Mouse (Mus musculus) left cerebral cortex, adult 11 months (tissue): ENCODE measurements around the gene Srp72.
"Not testable (repeated sequence)": the region's sequence is repeated elsewhere in the genome, so short reads cannot be mapped to it uniquely, and the experiment has no call there.

Experiments
- DNase-seq: peaks from one replicate; pipeline ENCODE4 v3.0.0; 2022; ENCODE audit warnings: low spot score

The Srp72 gene

DNA sequence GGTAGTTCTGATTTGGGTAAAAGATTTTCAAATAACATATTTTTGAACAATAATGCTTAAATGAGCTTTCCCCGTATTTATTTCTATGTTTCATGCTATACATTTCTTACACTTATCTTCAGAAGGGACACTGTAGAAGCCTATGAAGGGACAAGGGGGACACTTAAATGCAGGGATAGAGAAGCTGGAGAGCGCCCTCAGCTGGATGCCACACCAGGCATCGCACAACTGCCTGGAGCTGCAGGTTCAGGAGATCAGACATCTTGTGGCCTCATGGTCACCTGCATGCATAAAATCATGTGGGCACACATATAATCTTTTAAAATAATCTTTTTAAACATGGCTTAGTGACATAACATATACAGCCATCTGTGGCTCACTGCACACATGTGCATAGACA is 9.8 kb upstream of the Srp72 start:
- DNase-seq = no peak

- DNase-seq = no peak
These were observed 5.2 kb upstream of the Srp72 start for GRCm38 (mm10) chr5:76969250-76969649.

- DNase-seq = not testable (repeated sequence)
These were observed 3.4 kb upstream of the Srp72 start for GRCm38 (mm10) chr5:76971115-76971514.

DNA sequence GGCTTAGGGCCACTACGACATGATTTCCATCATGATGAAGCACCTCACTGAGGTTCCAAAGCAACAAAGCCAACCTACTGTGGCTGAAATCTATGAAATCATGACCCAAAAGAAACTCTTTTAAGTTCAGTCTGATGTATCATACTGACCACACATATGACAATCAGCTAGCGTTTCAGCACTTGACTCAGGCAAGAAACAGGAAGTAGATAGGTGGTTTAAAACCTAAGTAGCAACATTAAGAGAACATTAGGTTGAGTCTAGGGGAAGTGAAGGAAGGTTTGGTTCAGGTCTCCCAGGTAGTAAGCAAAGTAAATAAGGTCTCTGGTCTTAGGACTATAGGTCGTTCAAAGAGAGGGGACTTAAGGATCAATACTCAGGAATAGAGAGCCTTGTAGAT is 995 bp upstream of the Srp72 start:
- DNase-seq = no peak

DNA sequence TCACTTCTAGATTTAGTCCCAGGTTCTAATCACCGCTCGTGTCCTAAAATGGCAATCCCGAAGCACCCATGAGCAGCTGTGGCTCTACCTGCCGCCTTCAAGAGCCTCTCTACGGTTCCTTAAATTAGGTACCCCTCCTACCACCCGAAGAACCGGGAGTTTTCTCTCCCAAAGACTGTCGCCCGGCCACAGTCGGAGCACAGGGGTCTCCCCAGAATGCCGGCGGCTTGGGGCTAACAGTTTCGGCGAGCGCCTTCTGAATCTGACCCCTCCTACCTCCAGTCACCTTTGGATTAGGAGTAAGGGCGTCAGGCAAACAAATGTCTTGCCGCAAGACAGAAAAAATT is 303 bp upstream of the Srp72 start:
- DNase-seq = no peak

DNA sequence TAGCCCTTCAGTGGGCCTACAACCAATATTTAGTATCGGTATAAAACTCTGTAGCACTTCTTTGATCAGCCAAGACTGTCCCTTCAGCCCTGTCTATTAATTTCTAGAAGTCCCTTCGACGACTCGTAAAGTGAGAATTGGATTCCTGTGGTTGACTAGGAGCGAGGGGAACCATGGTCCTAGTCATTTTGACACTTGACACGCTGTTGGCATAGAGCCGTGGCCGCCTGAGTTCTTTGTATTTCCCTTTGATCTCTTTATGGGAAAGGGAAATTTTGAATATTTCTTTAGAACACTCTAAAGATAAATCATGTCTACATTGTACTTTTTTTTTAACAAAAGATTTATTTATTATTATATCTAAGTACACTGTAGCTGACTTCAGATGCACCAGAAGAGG is 1.3 kb downstream of the Srp72 start:
- DNase-seq = no peak

GRCm38 (mm10) chr5:76984015-76984414 is 9.5 kb downstream of the Srp72 start:
- DNase-seq = no peak

DNA sequence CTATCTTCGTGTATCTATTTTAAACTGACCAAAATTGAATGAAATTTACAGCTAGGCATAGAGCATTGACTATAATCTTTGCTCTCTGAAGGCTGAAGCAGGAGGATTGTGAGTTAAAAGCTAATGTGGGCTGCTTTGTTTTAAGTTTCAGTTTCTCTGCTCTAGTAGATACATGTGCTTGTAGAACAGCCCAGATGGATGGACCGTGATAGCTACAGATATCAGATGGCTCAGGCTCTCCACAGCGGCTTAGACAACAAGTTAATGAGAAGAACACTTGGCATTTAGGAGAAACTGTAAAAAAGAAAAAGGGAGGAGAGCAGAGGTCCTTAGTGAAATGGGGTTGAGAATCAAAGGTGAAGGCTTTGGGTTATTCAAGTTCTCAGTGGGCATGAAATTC is 16.3 kb downstream of the Srp72 start:
- DNase-seq = no peak

DNA sequence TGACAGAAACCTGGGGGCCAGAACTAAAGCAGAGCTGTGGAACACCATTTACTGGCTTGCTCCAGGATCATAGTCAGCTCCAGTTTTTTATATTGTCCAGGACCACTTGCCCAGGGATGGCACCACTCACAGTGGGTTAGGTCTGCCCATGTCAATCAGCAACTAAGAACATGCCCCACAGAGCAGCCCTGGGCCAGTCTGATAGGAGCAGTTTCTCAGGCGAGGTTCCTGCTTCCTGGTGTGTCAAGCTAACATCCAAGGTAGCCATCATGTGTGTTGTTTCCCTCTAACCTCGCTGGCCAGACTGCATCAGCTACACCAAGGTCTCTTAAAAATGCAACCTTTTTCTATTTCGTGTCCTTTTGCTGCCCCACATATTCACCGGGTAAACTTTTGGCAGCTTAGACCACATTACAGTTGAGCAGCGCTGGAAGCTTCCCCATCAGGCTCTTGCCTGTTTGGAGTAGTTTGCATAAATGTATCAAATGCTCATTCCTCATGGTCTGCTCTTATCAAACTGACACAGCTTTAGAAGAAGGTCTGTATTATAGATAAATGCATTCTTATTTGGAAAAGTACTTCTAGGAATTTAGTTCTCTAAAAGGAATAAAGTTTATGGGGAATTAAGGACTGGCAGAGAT is 18.8 kb downstream of the Srp72 start:
- no peak for DNase-seq

DNA sequence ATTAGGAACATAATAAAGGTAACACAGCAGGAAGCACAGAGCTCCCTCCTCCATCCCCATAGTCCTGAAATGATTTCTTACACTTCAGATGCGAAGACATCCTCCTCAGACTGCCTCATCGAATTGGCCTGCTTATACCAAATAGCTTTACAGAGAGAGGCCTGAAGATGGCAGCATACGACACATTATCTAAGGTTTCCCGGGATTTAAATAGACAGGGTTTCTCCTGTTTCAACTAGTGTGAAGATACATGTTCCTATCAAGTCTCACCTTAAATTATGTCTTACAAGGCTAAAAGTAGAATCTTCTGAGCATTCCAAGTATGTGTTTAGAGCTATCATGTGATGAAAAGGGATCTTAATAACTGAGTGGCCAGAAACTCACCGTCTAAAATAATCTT is 23.9 kb downstream of the Srp72 start:
- DNase-seq = peak; percentile 10

GRCm38 (mm10) chr5:77001192-77001591 is 26.7 kb downstream of the Srp72 start:
- DNase-seq = no peak

DNA sequence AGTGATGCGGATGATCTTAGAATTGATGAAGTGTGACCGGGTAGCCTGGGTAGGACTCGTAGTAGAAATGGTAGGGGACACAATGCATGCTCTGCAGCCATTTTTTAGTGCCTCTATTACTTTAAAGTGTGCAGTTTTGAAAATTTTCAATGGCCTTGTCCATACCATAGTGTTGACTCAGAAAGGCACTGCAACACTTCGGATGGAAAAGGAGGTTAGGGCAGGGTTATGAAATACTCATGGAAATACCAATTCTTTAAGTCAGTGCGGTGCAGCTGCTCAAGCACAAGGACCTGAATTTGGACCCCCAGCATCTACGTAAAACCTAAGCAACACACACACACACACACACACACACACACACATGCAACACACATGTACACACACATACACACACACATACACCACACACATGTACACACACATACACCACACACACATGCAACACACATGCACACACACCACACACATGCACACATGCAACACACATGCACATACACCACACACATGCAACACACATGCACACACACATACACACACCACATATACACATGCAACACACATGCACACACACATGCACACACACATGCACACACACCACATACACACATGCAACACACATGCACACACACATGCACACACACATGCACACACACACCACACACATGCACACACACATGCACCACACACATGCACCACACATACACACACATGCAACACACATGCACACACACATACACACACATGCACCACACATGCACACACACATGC is 29.8 kb downstream of the Srp72 start, which contains the start of gene Arl9:
Gene Arl9, plus strand, starts transcription at position 5 of the 771 bp plus-strand sequence.
- DNase-seq = no peak

GRCm38 (mm10) chr5:77010352-77010751 is 35.9 kb downstream of the Srp72 start:
- no peak for DNase-seq

GRCm38 (mm10) chr5:77011082-77011481 is 36.6 kb downstream of the Srp72 start:
- no peak for DNase-seq

GRCm38 (mm10) chr5:77013171-77013570 is 38.7 kb downstream of the Srp72 start:
- DNase-seq = no peak

- DNase-seq = peak; percentile 29
These were observed 41.3 kb downstream of the Srp72 start, which contains the start of gene Thegl for GRCm38 (mm10) chr5:77015544-77016482. Gene Thegl, plus strand, starts transcription at chr5:77016023.

GRCm38 (mm10) chr5:77028034-77028433 is 53.6 kb downstream of the Srp72 start:
- no peak for DNase-seq

DNA sequence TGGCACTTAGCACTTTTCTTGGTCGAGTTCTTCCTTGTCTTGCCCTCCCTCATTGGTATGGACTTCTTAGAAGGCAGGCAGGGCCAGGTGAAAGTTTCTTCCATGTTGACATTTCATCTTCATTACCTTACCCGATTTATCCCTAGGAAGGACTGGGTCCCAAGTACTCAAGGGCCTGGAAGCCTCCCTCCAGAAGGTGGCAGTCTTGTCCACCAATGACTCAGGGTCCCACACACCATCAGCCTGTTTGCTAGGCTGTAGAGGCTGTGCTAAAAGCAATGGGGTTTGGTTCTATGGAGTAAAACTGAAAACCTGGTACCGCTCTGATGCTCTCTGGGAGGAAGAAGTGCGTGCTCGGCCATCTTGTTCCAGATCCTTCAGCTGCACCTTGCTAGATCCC is 55.3 kb downstream of the Srp72 start:
- DNase-seq = no peak

DNA sequence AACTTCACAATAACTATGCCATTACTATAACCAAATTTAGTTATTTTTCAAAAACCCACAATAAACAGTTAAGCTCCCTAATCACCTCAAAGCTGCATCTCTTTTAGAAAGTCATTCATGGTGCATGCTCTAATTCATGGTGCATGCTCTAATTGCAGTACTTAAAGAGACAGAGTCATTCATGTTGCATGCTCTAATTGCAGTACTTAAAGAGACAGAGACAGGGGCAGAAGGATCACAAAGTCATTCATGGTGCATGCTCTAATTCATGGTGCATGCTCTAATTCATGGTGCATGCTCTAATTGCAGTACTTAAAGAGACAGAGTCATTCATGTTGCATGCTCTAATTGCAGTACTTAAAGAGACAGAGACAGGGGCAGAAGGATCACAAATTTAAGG is 60.6 kb downstream of the Srp72 start:
- not testable (repeated sequence) for DNase-seq

DNA sequence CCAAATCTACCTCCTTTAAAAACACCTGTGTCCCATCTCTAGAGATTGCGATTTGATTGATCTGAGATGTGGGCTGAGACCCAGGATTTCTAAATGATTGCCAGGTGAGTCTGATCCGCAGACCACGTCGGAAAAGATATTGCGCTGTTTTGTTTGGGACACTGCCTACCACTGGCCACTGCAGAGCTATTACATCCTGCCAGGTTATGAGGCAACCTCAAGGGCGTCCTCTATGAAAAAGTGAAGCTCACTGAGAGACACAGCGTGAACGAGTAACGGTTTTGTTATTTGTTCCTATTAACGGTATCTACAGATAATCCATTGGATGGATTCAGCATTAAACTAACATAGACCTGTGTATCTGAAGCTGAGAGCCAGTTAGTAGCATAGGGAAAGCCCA is 64.0 kb downstream of the Srp72 start:
- DNase-seq = no peak

DNA sequence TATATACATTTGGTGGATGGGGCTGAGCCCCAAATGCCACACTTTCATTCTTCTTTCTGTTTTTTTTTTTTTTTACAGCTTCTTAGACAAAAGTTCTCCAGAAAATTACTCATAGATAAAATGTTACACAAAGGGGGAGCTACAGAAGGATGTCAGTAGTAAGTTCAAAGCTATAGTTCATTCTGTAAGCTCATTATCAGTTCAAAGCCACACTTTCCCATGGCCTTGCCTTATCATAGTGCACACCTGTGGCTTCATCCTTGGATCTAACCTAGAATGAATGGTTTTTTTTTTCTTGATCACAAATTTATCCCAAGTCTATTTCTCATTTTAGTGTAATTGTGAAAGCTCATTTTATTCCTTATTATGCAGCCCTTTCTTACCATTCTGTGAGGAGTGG is 64.9 kb downstream of the Srp72 start:
- DNase-seq = no peak

DNA sequence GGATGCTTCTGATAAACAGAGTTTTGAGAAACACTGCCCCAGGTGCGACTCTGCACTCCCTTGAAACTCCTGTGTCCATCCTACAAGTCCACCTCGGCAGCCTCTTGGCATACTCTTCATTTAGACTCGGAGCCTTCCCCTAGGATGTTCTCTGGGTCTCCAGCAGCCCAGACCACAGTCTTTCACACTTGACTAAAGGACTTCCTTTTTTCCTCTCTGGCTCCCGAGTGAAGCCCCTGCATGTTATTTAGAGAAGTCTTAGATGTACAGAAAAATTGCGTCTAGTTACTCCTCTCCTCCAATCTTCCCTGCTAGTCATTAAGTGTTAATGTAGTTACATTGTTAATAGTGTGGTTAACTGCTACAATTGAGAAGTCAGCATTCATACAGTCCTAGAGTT is 69.9 kb downstream of the Srp72 start:
- DNase-seq = no peak
